Mouse (Mus musculus) megakaryocyte-erythroid progenitor cell, adult 5 weeks (primary cell): ENCODE results near the gene Ass1. TPM values are rescaled to one million over a fixed set of nuclear protein-coding genes. Genes with fewer than 3 reads are reported as not detected.

ENCODE experiments used
- polyA plus RNA-seq: library from polyadenylated mRNA; stranded (reverse); fragments of >175 nt; gene quantifications from 2 replicates; pipeline ENCODE4 v1.2.3, GENCODE M21; 2012

Gene Ass1
- 32.7 and 36.5 TPM in 2 replicates for polyA plus RNA-seq

DNA sequence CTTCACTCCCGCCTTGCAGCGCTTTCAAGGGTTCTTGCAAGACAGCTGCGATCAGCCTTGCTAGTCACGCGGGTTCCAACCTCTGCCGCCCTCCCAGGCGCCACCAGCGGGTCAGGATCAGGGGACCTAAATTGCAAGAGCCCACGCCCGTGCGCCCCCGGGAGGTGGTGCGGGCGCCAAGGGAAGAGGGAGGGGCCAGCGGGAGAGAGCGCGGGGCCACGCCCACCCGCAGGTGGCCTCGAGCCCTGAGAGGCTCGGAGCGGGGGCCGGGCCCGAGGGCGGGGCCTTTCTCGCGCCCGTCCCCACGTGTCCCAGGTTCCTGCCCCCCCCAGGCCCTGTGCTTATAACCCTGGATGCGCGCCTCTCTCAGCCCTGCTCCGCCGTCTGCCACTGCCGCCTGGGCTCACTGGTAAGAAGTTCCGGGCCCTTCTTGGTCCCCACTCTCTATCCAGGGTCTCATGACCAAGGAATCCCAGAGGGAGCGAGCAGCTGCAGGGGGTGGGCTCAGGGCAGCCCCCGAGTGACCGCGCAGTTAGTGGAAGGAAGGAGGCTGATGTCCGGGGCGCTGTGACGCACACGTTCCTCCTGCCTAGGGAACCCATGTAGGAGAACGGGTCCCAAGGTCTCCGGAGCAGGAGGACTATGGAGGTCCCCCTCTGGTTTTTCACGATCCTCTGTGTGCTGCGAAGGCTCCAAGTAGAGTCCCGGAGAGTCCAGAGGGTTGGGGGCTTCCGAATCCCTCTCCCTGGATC lies at the start of gene Ass1:
Gene Ass1, plus strand, starts transcription at position 277 of the 752 bp plus-strand sequence.

Other genes starting within 250 kb of the Ass1 start
- 4.0 and 7.3 TPM in 2 replicates for gene Ncs1, start 224.4 kb upstream of the Ass1 start, polyA plus RNA-seq
- 0.54 and 0.78 TPM in 2 replicates for gene Hmcn2, start 155.8 kb upstream of the Ass1 start, polyA plus RNA-seq
- 54.1 and 61.5 TPM in 2 replicates for gene Fubp3, start 102.4 kb downstream of the Ass1 start, polyA plus RNA-seq
- gene Prdm12, start 169.8 kb downstream of the Ass1 start, polyA plus RNA-seq = not detected in 2 replicates
- gene Exosc2, start 200.5 kb downstream of the Ass1 start, polyA plus RNA-seq = 20.5 and 29.6 TPM in 2 replicates
- gene Abl1, start 218.2 kb downstream of the Ass1 start, polyA plus RNA-seq = 63.7 and 83.9 TPM in 2 replicates